Mouse (Mus musculus) cerebellum, adult 2 months (tissue): Measurements from ENCODE around the gene Trub1. TPM values are rescaled to one million over a fixed set of nuclear protein-coding genes. Genes with fewer than 3 reads are reported as not detected.

Experiments used
- DNase-seq, 2 experiments: peaks; one replicate each; pipeline ENCODE4 v3.0.0; 2021
- H3K27ac ChIP-seq: fragments of 200-500 bp; 2 replicates; pipeline ENCODE4 v1.5.1; 2012; ENCODE audit warnings: low read length, control low read depth, inconsistent platforms; ENCODE audit not compliant: insufficient read depth
- H3K27me3 ChIP-seq: fragments of 200-500 bp; 2 replicates; pipeline ENCODE4 v1.6.1; 2012; ENCODE audit warnings: inconsistent platforms, mild to moderate bottlenecking, low read length, moderate library complexity; ENCODE audit not compliant: control insufficient read depth, insufficient read depth
- H3K4me1 ChIP-seq: fragments of 200-500 bp; 2 replicates; pipeline ENCODE4 v1.6.1; 2011; ENCODE audit warnings: low read length; ENCODE audit not compliant: control insufficient read depth, insufficient read depth
- H3K4me3 ChIP-seq: fragments of 200-500 bp; replicated peaks from 2 replicates; pipeline ENCODE3; 2011; ENCODE audit warnings: mild to moderate bottlenecking, low read depth, low read length, control low read depth; ENCODE audit not compliant: insufficient read depth
- CTCF ChIP-seq: fragments of 200-500 bp; IDR thresholded peaks from 2 replicates; pipeline ENCODE4 v1.5.1; 2011; ENCODE audit warnings: low read depth, mild to moderate bottlenecking, control low read depth, low read length, moderate library complexity, borderline replicate concordance; ENCODE audit not compliant: insufficient read depth
- POLR2A ChIP-seq: fragments of 200-500 bp; IDR thresholded peaks from 2 replicates; pipeline ENCODE4 v1.6.1; 2011; ENCODE audit warnings: low read length, control low read depth, borderline replicate concordance; ENCODE audit not compliant: insufficient read depth
- WGBS: fragments of 180-500 bp; shearing (Covaris S2); methylation state at CpG from one replicate; pipeline ENCODE4 v1.1.7; 2018; 5-methylcytosine and 5-hydroxymethylcytosine counted together
- polyA plus RNA-seq: library from polyadenylated mRNA; depleted of rRNA; stranded (reverse); fragments of >200 nt; gene quantifications from 2 replicates; pipeline ENCODE4 v1.2.3, GENCODE M21; 2012

The Trub1 gene
- polyA plus RNA-seq, 1 experiment = 17.8 TPM

DNA sequence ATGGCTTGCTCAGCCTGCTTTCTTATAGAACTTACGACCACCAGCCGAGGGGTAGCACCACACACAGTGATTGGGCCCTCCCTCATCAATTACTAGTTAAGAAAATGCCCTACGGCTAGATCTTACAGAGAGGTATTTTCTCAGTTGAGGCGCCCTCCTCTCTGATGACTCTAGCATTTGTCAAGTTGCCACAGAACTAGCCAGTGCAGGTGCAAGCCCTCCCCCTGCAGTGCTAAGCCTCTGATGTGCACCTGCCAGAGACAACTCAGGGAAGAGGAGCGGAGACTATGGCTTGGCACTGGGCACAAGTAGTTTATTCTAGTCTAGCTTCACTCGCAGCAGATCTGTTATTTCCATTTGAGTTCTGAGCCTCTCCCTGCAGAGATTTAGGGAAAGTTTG, 21.2 kb upstream of the Trub1 start:
- 49% methylated on average over 6 of the region's 6 CpGs for WGBS

DNA sequence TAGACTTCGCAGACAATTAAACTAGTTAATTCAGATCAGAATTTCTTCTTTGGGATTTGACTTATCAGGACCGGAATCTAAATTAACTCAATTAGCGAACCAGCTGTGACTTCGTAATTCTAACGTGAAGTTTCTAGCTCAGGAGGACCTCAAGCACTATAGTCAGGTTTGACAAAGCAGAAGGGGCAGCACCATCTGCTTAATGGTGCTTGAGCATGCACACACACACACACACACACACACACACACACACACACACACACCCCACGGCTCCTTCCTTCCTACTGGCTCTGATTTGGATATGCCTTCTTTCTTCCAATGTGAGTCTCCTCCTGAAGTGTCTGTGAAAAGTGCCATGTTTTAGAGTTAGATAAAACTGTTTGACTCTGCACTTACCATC, 18.7 kb upstream of the Trub1 start:
- Histone ChIP-seq H3K27me3 (no peaks in the 10 kb centered on the region; the same call in 1 of the 2 replicates), H3K27ac (no peak overlapping the region), H3K4me1 (no peaks in the 10 kb centered on the region), H3K4me3 (no peak overlapping the region)
- no peak for DNase-seq
- whole genome bisulfite sequencing = 46% methylated on average over 6 of the region's 6 CpGs
- no peak for TF ChIP-seq POLR2A
- no peak for TF ChIP-seq CTCF

More for the DNA sequence above, 21.2 kb upstream of the Trub1 start:
- H3K4me3 ChIP-seq = no peak overlapping the region
- H3K4me1 ChIP-seq = peaks cover 4% of the 10 kb centered on the region
- DNase-seq = no peak
- TF ChIP-seq POLR2A (no peak), CTCF (no peak)
- H3K27me3 ChIP-seq = no peaks in the 10 kb centered on the region; the same call in 1 of the 2 replicates
- H3K27ac ChIP-seq = no peak overlapping the region

DNA sequence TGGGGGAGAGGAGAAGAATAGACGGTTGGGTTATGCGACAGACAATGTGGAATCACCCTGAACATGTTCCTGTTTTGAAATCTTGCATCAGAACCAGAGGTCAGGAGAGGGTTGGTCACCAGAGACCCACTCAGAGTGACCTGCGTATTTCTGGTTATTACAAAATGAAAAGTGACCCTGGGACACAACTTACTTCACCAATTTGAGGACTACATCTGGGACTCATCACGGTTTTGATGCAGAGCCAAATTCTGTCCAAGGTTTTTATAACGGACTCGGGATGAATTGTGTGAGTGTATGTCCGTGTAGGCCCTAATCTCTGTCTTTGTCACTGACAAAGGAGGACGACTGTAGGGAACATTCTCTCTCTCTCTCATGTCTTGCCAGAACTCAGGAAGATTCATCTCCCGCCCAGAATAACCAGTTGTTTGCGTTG, 16.1 kb upstream of the Trub1 start:
- WGBS = 64% methylated on average over 10 of the region's 10 CpGs
- no peaks in the 10 kb centered on the region for H3K4me1 ChIP-seq
- H3K27ac ChIP-seq = no peak overlapping the region
- no peak for DNase-seq
- no peak overlapping the region for H3K4me3 ChIP-seq
- no peaks in the 10 kb centered on the region; the same call in 1 of the 2 replicates for H3K27me3 ChIP-seq
- TF ChIP-seq CTCF (no peak), POLR2A (no peak)

DNA sequence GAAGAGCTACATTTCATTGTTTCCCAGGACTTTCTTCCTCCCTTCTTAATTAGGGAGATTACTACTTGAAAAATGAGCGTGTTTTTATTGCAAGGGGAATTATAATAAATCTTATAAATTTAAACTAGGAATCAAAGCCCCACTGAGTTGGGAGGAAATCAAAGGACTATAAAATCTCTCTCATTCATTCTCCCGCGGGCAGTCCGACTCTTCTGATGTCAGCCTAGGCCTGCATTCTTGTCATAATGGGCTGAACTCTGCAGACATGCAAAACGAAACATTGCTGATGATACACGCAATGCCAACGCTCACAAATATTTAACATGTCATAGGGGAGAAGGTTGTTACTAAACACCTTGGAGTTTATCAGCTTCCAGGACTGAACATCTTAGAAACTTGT, 15.7 kb upstream of the Trub1 start:
- Histone ChIP-seq H3K27ac (no peak overlapping the region), H3K4me3 (no peak overlapping the region), H3K4me1 (no peaks in the 10 kb centered on the region), H3K27me3 (no peaks in the 10 kb centered on the region; the same call in 1 of the 2 replicates)
- TF ChIP-seq POLR2A (no peak), CTCF (no peak)
- WGBS = 81% methylated on average over 7 of the region's 7 CpGs
- DNase-seq = no peak

DNA sequence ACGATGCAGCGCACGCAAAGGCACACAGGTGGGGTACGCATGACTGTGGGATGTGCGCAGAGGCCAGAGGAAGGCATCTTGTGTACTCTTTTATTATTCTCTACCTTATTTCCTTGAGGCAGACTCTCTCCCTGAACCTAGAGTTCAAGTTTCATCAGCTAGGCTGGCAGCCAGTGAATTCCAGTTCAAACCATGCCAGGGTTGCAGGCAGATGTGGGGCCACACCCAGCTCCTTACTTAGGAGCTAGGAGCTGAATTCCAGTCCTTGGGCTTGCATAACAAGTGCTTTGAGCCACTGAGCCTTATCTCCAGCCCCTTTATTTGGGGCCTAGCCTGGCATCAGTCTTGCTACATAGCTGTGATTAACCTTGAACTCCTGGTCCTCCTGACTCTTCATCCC, 13.4 kb upstream of the Trub1 start:
- Histone ChIP-seq H3K27ac (no peak overlapping the region), H3K4me3 (no peak overlapping the region), H3K4me1 (no peaks in the 10 kb centered on the region), H3K27me3 (no peaks in the 10 kb centered on the region; the same call in 1 of the 2 replicates)
- no peak for DNase-seq
- WGBS = 100% methylated on average over 5 of the region's 5 CpGs
- TF ChIP-seq CTCF = no peak
- no peak for TF ChIP-seq POLR2A

DNA sequence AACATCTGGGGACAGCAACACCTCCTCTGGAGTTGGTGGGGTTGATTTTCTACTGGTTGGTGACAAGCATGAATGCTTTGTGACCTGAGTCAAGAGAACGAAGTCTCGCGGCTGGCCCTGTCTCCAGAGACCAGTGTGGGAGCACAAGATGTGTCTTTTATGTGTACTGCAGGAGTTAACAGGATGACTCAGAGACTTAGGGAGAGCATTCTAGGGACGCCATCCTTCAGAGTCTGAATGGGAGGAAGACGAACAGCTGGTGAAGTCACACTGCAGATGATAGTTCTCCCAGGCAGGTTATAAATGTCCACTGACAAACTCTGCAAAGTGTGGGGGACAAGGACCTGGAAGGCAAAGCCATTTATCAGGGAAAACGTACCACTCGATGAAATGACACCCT, 11.2 kb upstream of the Trub1 start:
- H3K27ac ChIP-seq = no peak overlapping the region
- TF ChIP-seq POLR2A = no peak
- no peak for TF ChIP-seq CTCF
- WGBS = 62% methylated on average over 7 of the region's 7 CpGs
- H3K27me3 ChIP-seq = no peaks in the 10 kb centered on the region; the same call in 1 of the 2 replicates
- DNase-seq = no peak
- no peak overlapping the region for H3K4me3 ChIP-seq
- no peaks in the 10 kb centered on the region for H3K4me1 ChIP-seq

DNA sequence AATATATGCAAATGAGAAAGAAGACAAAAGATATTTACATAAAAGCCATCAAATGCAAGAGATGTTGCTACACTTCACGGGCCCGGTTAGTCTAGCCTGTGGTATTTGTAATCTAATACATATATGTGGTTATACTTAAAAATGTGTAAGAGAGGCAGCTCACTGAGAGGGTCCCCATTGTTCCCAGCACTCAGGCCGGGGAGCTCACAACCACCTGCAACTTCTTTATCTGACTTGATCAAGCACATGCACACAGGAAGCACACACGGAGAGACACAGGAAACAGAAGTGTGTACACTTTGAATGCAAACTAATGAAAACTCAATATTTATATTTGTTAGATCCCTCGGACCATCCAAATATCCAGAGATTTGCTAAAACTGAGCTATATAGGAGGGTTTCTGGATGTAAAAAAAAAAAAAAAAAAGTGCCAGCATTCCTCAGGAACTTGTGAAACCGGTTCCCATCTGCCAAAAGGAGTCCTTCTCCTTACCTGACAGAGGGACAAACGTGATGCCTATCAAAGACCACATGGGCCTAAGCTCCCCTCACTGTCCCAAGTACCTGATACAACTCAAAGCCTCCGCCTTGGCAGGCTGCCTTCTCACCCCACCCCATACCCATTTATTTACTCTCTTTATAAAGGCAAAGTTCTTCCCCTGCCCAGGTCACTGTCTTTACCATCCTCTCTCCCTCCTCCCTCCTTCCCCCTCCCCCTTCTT, 9.6 kb upstream of the Trub1 start:
- TF ChIP-seq POLR2A (no peak), CTCF (no peak)
- WGBS = 67% methylated on average over 8 of the region's 8 CpGs
- no peak overlapping the region for H3K27ac ChIP-seq
- DNase-seq = no peak
- H3K4me1 ChIP-seq = no peaks in the 10 kb centered on the region
- H3K27me3 ChIP-seq = no peaks in the 10 kb centered on the region; the same call in 1 of the 2 replicates
- no peak overlapping the region for H3K4me3 ChIP-seq

DNA sequence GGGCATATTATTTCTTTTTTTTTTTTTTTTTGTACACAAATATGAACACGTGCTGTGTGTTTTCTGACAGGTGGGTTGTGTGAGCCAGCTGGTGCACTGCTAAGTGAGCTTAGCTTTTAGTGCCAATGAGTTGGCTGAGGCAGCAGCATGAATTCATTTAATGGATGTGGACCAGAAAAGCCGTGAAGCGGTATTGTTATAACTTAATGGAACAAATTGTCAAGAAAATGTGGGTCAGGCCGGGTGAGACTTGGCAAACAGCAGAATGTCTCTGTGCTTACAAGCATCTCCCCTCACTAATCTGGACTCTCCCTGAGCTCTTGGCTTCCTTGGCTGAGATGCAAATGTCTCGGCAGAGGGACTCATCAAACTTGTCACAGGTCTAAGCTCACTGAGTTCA, 7.7 kb upstream of the Trub1 start:
- Histone ChIP-seq H3K4me1 (no peaks in the 10 kb centered on the region), H3K27me3 (no peaks in the 10 kb centered on the region; the same call in 1 of the 2 replicates), H3K4me3 (no peak overlapping the region), H3K27ac (no peak overlapping the region)
- no peak for TF ChIP-seq CTCF
- WGBS = 4% methylated on average over 5 of the region's 5 CpGs
- DNase-seq = peak in 1 of 2 experiments; percentile 28
